In genomic region chr2:174291662-174292030, GRCm38 (mm10) we compare ENCODE assay signal across 11 mouse cellular contexts. TPM values are rescaled to one million over a fixed set of nuclear protein-coding genes. Genes with fewer than 3 reads are reported as not detected.
DNase-seq lines count a peak whose midpoint lies in the region; ATAC-seq lines count a peak whose summit lies in the region.
"Had no signal": no experiment of that assay in that cellular context is flagged by ENCODE, and none has a peak within 500 bp of the region (broad histone marks: within the 10 kb centered on the region; RNA-seq: fewer than 3 reads in every experiment).

No protein-coding gene starts in this region.

- H3K27me3 ChIP-seq in kidney, embryonic 15.5 days = peaks cover 28% of the 10 kb centered on the region
- H3K27me3 ChIP-seq in embryonic facial prominence, embryonic 13.5 days = peaks cover 30% of the 10 kb centered on the region
- H3K27me3 ChIP-seq in hindbrain, embryonic 13.5 days = peaks cover 35% of the 10 kb centered on the region
- peaks cover 31% of the 10 kb centered on the region for H3K27me3 ChIP-seq in midbrain, embryonic 13.5 days

- H3K9ac ChIP-seq in kidney, embryonic 15.5 days = no peak overlapping the region
- no peak overlapping the region for H3K9ac ChIP-seq in embryonic facial prominence, embryonic 13.5 days
- H3K9ac ChIP-seq in hindbrain, embryonic 13.5 days = peak overlapping the region; percentile 59
- peak overlapping the region; percentile 63 for H3K9ac ChIP-seq in midbrain, embryonic 13.5 days (replicated peaks)

- WGBS in kidney, embryonic 15.5 days = 28% methylated on average over 2 of the region's 2 CpGs
- 27% methylated on average over 2 of the region's 2 CpGs for WGBS in embryonic facial prominence, embryonic 13.5 days
- WGBS in hindbrain, embryonic 13.5 days = 38% methylated on average over 2 of the region's 2 CpGs
- 43% methylated on average over 2 of the region's 2 CpGs for WGBS in midbrain, embryonic 13.5 days

- no peak for ATAC-seq in kidney, embryonic 15.5 days (replicated peaks; ENCODE audit: low FRiP score)
- no peak for ATAC-seq in embryonic facial prominence, embryonic 13.5 days (ENCODE audit: insufficient number of reproducible peaks, insufficient read depth, low FRiP score, low TSS enrichment, low read depth)
- ATAC-seq in hindbrain, embryonic 13.5 days (ENCODE audit: low FRiP score) = no peak
- ATAC-seq in midbrain, embryonic 13.5 days = no peak

- H3K4me1 ChIP-seq in kidney, embryonic 15.5 days = peaks cover 50% of the 10 kb centered on the region
- H3K4me1 ChIP-seq in embryonic facial prominence, embryonic 13.5 days = peaks cover 33% of the 10 kb centered on the region
- H3K4me1 ChIP-seq in hindbrain, embryonic 13.5 days (replicated peaks) = peaks cover 56% of the 10 kb centered on the region
- peaks cover 47% of the 10 kb centered on the region for H3K4me1 ChIP-seq in midbrain, embryonic 13.5 days (replicated peaks)

- H3K4me2 ChIP-seq in kidney, embryonic 15.5 days = peak overlapping the region; percentile 58
- peak overlapping the region; percentile 63 for H3K4me2 ChIP-seq in embryonic facial prominence, embryonic 13.5 days
- H3K4me2 ChIP-seq in hindbrain, embryonic 13.5 days = peak overlapping the region; percentile 65
- H3K4me2 ChIP-seq in midbrain, embryonic 13.5 days (replicated peaks) = peak overlapping the region; percentile 76

- peak overlapping the region; percentile 29 for H3K4me3 ChIP-seq in kidney, embryonic 15.5 days (replicated peaks)
- peak overlapping the region; percentile 8 for H3K4me3 ChIP-seq in embryonic facial prominence, embryonic 13.5 days
- peak overlapping the region; percentile 40 for H3K4me3 ChIP-seq in hindbrain, embryonic 13.5 days
- H3K4me3 ChIP-seq in midbrain, embryonic 13.5 days (replicated peaks) = peak overlapping the region; percentile 42

- H3K36me3 ChIP-seq in kidney, embryonic 15.5 days = peaks cover 21% of the 10 kb centered on the region
- H3K36me3 ChIP-seq in embryonic facial prominence, embryonic 13.5 days = peaks cover 28% of the 10 kb centered on the region
- H3K36me3 ChIP-seq in hindbrain, embryonic 13.5 days = peaks cover 4% of the 10 kb centered on the region
- peaks cover 4% of the 10 kb centered on the region for H3K36me3 ChIP-seq in midbrain, embryonic 13.5 days

- H3K9me3 ChIP-seq in kidney, embryonic 15.5 days (replicated peaks) = peaks cover 21% of the 10 kb centered on the region
- peaks cover 34% of the 10 kb centered on the region for H3K9me3 ChIP-seq in embryonic facial prominence, embryonic 13.5 days
- H3K9me3 ChIP-seq in hindbrain, embryonic 13.5 days = peaks cover 24% of the 10 kb centered on the region
- H3K9me3 ChIP-seq in midbrain, embryonic 13.5 days = peaks cover 23% of the 10 kb centered on the region

- no peak for DNase-seq in kidney, adult 9 months
- DNase-seq in urinary bladder, postnatal 4 days (ENCODE audit: low spot score in 2 of 2) = no peak
- DNase-seq in spleen, adult 18-20 months = no peak
- no peak for DNase-seq in spleen, postnatal 10 days (ENCODE audit: low spot score in 2 of 2)
- DNase-seq: adrenal gland, adult 2 months; kidney, postnatal 25 days; lung, postnatal 36 days had no signal

- H3K27ac ChIP-seq in kidney, embryonic 15.5 days = no peak overlapping the region
- no peak overlapping the region for H3K27ac ChIP-seq in embryonic facial prominence, embryonic 13.5 days
- H3K27ac ChIP-seq in hindbrain, embryonic 13.5 days = peak overlapping the region; percentile 69
- peak overlapping the region; percentile 31; the same call in 1 of the 2 replicates for H3K27ac ChIP-seq in midbrain, embryonic 13.5 days

RNA-seq across cellular contexts. Expression of gene Gnas, which starts 7.5 kb away (rescaled TPM):
- polyA plus RNA-seq in kidney, embryonic 15.5 days (2015; fragmentation: Nextera tagmentation; extraction: Ambion mirVana) = 1,546 and 1,642 TPM in 2 replicates
- 1,664 and 1,723 TPM in 2 replicates for polyA plus RNA-seq in embryonic facial prominence, embryonic 13.5 days (2015; fragmentation: Nextera tagmentation; extraction: Ambion mirVana)
- 1,452 and 1,516 TPM in 2 replicates for polyA plus RNA-seq in hindbrain, embryonic 13.5 days (2015; fragmentation: Nextera tagmentation; extraction: Ambion mirVana)
- 1,084 and 1,205 TPM in 2 replicates for polyA plus RNA-seq in midbrain, embryonic 13.5 days (2015; fragmentation: Nextera tagmentation; extraction: Ambion mirVana)

RNA-seq across cellular contexts. Expression of gene Gm20721, which starts 54.9 kb away (rescaled TPM):
- polyA plus RNA-seq in kidney, embryonic 15.5 days (2015; fragmentation: Nextera tagmentation; extraction: Ambion mirVana) = 13.1 and 15.7 TPM in 2 replicates
- polyA plus RNA-seq in embryonic facial prominence, embryonic 13.5 days (2015; fragmentation: Nextera tagmentation; extraction: Ambion mirVana) = 17.1 and 20.3 TPM in 2 replicates
- 13.1 and 13.9 TPM in 2 replicates for polyA plus RNA-seq in hindbrain, embryonic 13.5 days (2015; fragmentation: Nextera tagmentation; extraction: Ambion mirVana)
- polyA plus RNA-seq in midbrain, embryonic 13.5 days (2015; fragmentation: Nextera tagmentation; extraction: Ambion mirVana) = 8.8 and 10.5 TPM in 2 replicates
- polyA plus RNA-seq: adrenal gland, adult 2 months had no signal

Comparison
In these comparisons a context has a peak if more than half of its experiments do, and no peak if none do; other contexts are left out.
1. H3K27ac ChIP-seq: peak in hindbrain, embryonic 13.5 days (single experiment) and midbrain, embryonic 13.5 days (single experiment); none in kidney, embryonic 15.5 days (single experiment) and embryonic facial prominence, embryonic 13.5 days (single experiment).
2. H3K9ac ChIP-seq: peak in hindbrain, embryonic 13.5 days (single experiment) and midbrain, embryonic 13.5 days (single experiment); none in kidney, embryonic 15.5 days (single experiment) and embryonic facial prominence, embryonic 13.5 days (single experiment).
3. Peak in every context shown above with its lines, with median percentiles within 50 percentile points of each other: H3K4me2 ChIP-seq and H3K4me3 ChIP-seq.